Mouse (Mus musculus) forebrain, embryonic 10.5 days (tissue): ENCODE measurements around the gene Sdf4. TPM values are rescaled to one million over a fixed set of nuclear protein-coding genes. Genes with fewer than 3 reads are reported as not detected.

Experiments used
- DNase-seq: peaks from one replicate; pipeline ENCODE4 v3.0.0-alpha.2; 2017; ENCODE audit warnings: low spot score; ENCODE audit errors: extremely low spot score
- H3K27ac ChIP-seq: fragments of 300-500 bp; sonication (generic); 2 replicates; pipeline ENCODE4 v1.5.1; 2016; ENCODE audit warnings: mild to moderate bottlenecking
- H3K27me3 ChIP-seq: fragments of 300-500 bp; sonication (generic); 2 replicates; pipeline ENCODE4 v1.6.1; 2016; ENCODE audit warnings: mild to moderate bottlenecking; ENCODE audit not compliant: poor library complexity, severe bottlenecking
- H3K36me3 ChIP-seq: fragments of 300-500 bp; sonication (generic); replicated peaks from 2 replicates; pipeline ENCODE4 v1.6.1; 2016; ENCODE audit warnings: mild to moderate bottlenecking, moderate library complexity
- H3K4me1 ChIP-seq: fragments of 300-500 bp; sonication (generic); 2 replicates; pipeline ENCODE4 v1.6.1; 2016
- H3K4me3 ChIP-seq: fragments of 300-500 bp; sonication (generic); 2 replicates; pipeline ENCODE4 v1.5.1; 2016; ENCODE audit warnings: mild to moderate bottlenecking, moderate library complexity
- H3K9me3 ChIP-seq: fragments of 300-500 bp; sonication (generic); 2 replicates; pipeline ENCODE4 v1.6.1; 2016; ENCODE audit warnings: mild to moderate bottlenecking, moderate library complexity
- WGBS: fragments of 180-500 bp; shearing (Covaris S2); methylation state at CpG from one replicate; pipeline ENCODE4 v1.1.7; 2016; 5-methylcytosine and 5-hydroxymethylcytosine counted together
- polyA plus RNA-seq: library from polyadenylated mRNA; unstranded; fragments of >200 nt; fragmentation: Nextera tagmentation; extraction: Ambion mirVana; gene quantifications from 2 replicates; pipeline ENCODE4 v1.2.1, GENCODE M21; 2016

The Sdf4 gene
- 134 and 135 TPM in 2 replicates for polyA plus RNA-seq

- Histone ChIP-seq H3K27ac (peak within 1 kb of the TSS; percentile 95), H3K27me3 (no peaks in the 10 kb centered on the region), H3K4me3 (peak within 1 kb of the TSS; percentile 71), H3K36me3 (peaks cover 40% of the 10 kb centered on the region), H3K9me3 (peaks cover 8% of the 10 kb centered on the region; the same call in 1 of the 2 replicates), H3K4me1 (peaks cover 26% of the 10 kb centered on the region)
- WGBS, result under 1% methylated on average over 99 of the region's 99 CpGs
- peak; percentile 85 for DNase-seq
Observed at GRCm38 (mm10) chr4:155992241-155992905, at the start of gene Sdf4, which contains the start of gene B3galt6. Gene Sdf4, plus strand, starts transcription at chr4:155992872. Gene B3galt6, minus strand, starts transcription at chr4:155992649.

GRCm38 (mm10) chr4:155943049-155943452 lies 49.6 kb upstream of the Sdf4 start:
- Histone ChIP-seq H3K27me3 (no peaks in the 10 kb centered on the region), H3K27ac (peak overlapping the region; percentile 93), H3K4me3 (peak overlapping the region; percentile 88), H3K36me3 (peaks cover 24% of the 10 kb centered on the region), H3K9me3 (no peaks in the 10 kb centered on the region), H3K4me1 (peaks cover 22% of the 10 kb centered on the region)
- DNase-seq, result no peak
- WGBS, result under 1% methylated on average over 17 of the region's 17 CpGs

DNA sequence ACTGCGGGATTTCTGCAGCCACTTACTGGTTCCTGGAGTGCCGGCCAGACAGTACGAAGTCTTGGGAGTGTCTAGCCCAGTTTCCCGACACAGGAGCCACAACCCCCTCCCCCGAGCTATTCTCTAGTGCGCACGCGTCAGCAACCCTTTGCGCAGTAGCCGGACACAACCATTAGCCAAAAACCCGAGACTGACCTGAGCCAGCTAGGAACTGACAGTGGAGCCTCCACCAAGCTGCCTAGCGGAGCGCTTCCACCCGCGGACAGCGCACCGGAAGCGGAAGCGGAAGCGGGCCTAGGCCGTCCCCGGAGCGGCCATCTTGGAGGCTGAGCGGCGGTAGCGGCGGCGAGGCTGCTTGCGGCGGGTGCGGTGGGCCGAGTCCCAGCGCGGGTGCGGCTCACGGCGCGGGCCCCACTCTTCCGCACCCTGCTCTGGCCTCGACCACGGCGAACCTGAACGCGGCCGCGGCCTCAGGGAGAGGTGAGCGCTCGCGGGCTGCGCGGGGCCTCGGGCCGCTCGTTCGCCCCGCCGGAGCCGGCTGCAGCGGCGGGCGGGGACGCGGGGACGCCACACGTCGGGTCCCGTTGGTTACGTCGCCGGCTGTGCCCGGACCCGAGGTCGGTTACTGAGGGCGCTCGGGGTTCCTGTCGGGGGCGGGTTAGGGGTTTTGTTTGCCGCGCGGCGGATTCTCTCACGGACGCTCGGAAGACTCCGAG lies 49.0 kb upstream of the Sdf4 start, which contains the start of gene Ube2j2:
Gene Ube2j2, plus strand, starts transcription at position 298 of the 716 bp plus-strand sequence.
- Histone ChIP-seq H3K9me3 (no peaks in the 10 kb centered on the region), H3K36me3 (peaks cover 30% of the 10 kb centered on the region), H3K4me1 (peaks cover 22% of the 10 kb centered on the region), H3K4me3 (peak within 1 kb of the TSS; percentile 88), H3K27me3 (no peaks in the 10 kb centered on the region), H3K27ac (peak within 1 kb of the TSS; percentile 93)
- peak; percentile 96 for DNase-seq
- WGBS, result under 1% methylated on average over 84 of the region's 85 CpGs

DNA sequence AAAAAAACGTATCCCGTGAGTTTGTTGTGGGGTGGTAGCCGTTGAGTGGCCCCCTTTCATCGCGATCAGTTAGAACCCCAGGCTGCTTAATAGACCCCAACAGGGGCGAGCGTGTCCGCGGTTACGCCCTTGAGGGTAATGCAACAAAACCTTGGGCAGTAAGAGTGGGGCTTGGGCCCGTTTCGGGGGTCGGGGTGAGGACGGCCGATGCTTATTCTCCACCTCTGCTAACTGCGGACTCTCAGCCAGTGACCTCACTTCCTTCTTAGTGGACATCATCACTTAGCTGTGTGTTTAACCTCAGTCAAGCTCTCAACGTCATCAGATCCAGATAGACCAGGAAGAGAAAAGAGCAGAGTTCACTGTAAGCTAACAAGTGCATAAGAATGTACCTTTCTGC lies 48.4 kb upstream of the Sdf4 start:
- Histone ChIP-seq H3K4me1 (peaks cover 22% of the 10 kb centered on the region), H3K9me3 (no peaks in the 10 kb centered on the region), H3K36me3 (peaks cover 36% of the 10 kb centered on the region), H3K27me3 (no peaks in the 10 kb centered on the region), H3K4me3 (peak overlapping the region; percentile 88), H3K27ac (peak overlapping the region; percentile 93)
- WGBS, result under 1% methylated on average over 17 of the region's 17 CpGs
- DNase-seq, result no peak

DNA sequence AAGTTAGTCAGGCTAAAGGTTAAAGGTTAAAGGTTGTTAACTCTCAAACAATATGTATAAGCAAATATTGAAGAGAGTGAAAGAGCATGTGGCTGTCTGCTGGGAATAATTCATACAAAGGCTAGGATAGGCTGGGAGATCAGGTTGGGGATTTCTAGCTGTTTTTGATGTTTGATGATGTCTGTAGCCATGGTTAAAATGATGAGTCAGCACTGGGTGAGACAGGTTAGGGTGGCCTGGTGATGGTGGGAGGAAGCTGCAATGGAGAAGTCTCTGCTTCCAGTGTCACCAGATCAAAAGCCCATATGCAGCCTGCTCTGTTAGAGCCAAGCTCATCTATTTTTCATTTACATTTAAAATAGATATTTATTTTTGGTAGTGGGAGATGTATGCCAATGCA lies 45.6 kb upstream of the Sdf4 start:
- Histone ChIP-seq H3K9me3 (no peaks in the 10 kb centered on the region), H3K4me1 (peaks cover 22% of the 10 kb centered on the region), H3K27me3 (no peaks in the 10 kb centered on the region), H3K4me3 (no peak overlapping the region), H3K27ac (no peak overlapping the region), H3K36me3 (peaks cover 64% of the 10 kb centered on the region)
- no peak for DNase-seq

GRCm38 (mm10) chr4:155955491-155955890 lies 37.2 kb upstream of the Sdf4 start:
- no peak for DNase-seq
- H3K27me3 ChIP-seq, result no peaks in the 10 kb centered on the region
- H3K9me3 ChIP-seq, result no peaks in the 10 kb centered on the region
- 94% methylated on average over 6 of the region's 6 CpGs for WGBS
- no peaks in the 10 kb centered on the region for H3K4me1 ChIP-seq
- no peak overlapping the region for H3K27ac ChIP-seq
- H3K4me3 ChIP-seq, result no peak overlapping the region
- H3K36me3 ChIP-seq, result peaks cover 88% of the 10 kb centered on the region

DNA sequence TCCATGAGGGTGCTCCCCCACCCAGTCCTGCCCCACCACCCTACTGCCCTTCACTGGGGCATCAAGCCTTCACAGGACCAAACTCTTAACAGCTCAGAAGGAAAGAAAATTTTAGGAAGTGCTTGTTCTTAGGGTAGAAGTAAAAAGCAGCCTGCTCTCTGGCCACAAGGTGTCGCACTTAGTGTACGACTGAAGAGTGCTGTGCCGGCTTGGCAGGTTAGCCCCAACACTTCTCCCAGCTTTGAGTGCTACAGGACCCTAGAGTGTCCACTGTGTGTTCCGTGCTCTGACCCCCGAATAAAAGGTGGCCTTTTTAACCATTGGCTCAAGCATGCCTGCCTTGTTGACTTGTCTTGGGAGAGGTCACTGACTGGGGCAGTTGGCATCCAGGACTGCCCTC lies 33.4 kb upstream of the Sdf4 start:
- Histone ChIP-seq H3K27ac (no peak overlapping the region), H3K36me3 (peaks cover 62% of the 10 kb centered on the region), H3K4me1 (peaks cover 24% of the 10 kb centered on the region), H3K4me3 (no peak overlapping the region), H3K27me3 (no peaks in the 10 kb centered on the region), H3K9me3 (no peaks in the 10 kb centered on the region)
- peak; percentile 74 for DNase-seq
- 12% methylated on average over 5 of the region's 5 CpGs for WGBS

GRCm38 (mm10) chr4:155962167-155962971 lies 30.3 kb upstream of the Sdf4 start, which contains the start of gene C1qtnf12:
Gene C1qtnf12, plus strand, starts transcription at chr4:155962318.
- peak within 1 kb of the TSS; percentile 66 for H3K4me3 ChIP-seq
- no peaks in the 10 kb centered on the region for H3K9me3 ChIP-seq
- DNase-seq, result peak; percentile 68
- H3K27ac ChIP-seq, result peak within 1 kb of the TSS; percentile 84
- under 1% methylated on average over 42 of the region's 42 CpGs for WGBS
- no peaks in the 10 kb centered on the region for H3K27me3 ChIP-seq
- H3K36me3 ChIP-seq, result peaks cover 55% of the 10 kb centered on the region
- peaks cover 24% of the 10 kb centered on the region for H3K4me1 ChIP-seq

GRCm38 (mm10) chr4:155963106-155963505 lies 29.6 kb upstream of the Sdf4 start:
- Histone ChIP-seq H3K36me3 (peaks cover 48% of the 10 kb centered on the region), H3K27ac (peak overlapping the region; percentile 84; the same call in 1 of the 2 replicates), H3K4me1 (peaks cover 24% of the 10 kb centered on the region), H3K4me3 (peak overlapping the region; percentile 66), H3K27me3 (no peaks in the 10 kb centered on the region), H3K9me3 (no peaks in the 10 kb centered on the region)
- DNase-seq, result no peak
- 48% methylated on average over 7 of the region's 7 CpGs for WGBS

DNA sequence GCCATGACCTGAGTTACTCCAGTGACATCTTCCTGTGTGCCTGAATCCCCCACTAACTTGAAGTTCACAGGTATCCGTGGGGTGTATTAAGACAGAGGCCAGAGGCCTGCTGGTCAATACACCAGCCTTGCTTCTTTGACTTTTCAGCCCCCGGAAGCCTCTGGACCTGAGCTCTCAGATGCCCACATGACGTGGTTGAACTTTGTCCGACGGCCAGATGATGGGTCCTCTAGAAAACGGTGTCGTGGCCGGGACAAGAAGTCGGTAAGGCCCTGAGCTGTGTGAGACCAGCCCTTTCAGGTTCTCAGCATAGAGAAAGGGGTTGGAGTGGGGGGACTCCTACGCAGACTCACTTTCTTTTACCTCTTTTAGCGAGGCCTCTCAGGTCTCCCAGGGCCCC lies 28.3 kb upstream of the Sdf4 start:
- Histone ChIP-seq H3K27me3 (no peaks in the 10 kb centered on the region), H3K4me3 (no peak overlapping the region), H3K4me1 (peaks cover 24% of the 10 kb centered on the region), H3K27ac (no peak overlapping the region), H3K36me3 (peaks cover 37% of the 10 kb centered on the region), H3K9me3 (no peaks in the 10 kb centered on the region)
- no peak for DNase-seq
- 90% methylated on average over 11 of the region's 11 CpGs for WGBS

- 90% methylated on average over 13 of the region's 13 CpGs for WGBS
- H3K27ac ChIP-seq, result no peak overlapping the region
- no peaks in the 10 kb centered on the region for H3K9me3 ChIP-seq
- H3K27me3 ChIP-seq, result no peaks in the 10 kb centered on the region
- H3K4me3 ChIP-seq, result no peak overlapping the region
- H3K4me1 ChIP-seq, result peaks cover 11% of the 10 kb centered on the region
- DNase-seq, result no peak
- H3K36me3 ChIP-seq, result peaks cover 24% of the 10 kb centered on the region
Observed at GRCm38 (mm10) chr4:155969043-155969653, 23.5 kb upstream of the Sdf4 start.

DNA sequence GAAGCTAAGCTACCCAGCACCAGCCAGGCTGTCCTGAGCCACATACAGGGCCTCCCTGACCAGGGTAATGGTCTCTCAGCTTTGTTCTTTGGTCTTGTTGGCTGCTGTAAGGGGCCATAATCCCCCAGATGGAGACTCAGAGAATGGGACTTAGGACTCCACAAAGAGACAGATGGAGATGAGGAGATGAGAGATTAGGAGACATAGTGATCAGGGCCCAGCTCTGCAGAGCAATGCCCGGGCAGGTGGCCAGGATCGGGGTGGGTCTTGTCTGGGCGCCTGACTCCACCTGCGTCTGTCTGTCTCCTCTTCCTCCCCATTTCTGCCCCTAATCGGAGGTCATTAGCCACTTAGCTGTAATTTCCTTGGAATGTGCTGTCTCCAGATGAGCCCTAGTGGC lies 22.4 kb upstream of the Sdf4 start:
- H3K36me3 ChIP-seq, result peaks cover 15% of the 10 kb centered on the region
- no peaks in the 10 kb centered on the region for H3K9me3 ChIP-seq
- H3K27ac ChIP-seq, result no peak overlapping the region
- no peak for DNase-seq
- no peak overlapping the region for H3K4me3 ChIP-seq
- H3K27me3 ChIP-seq, result no peaks in the 10 kb centered on the region
- WGBS, result 84% methylated on average over 5 of the region's 5 CpGs
- H3K4me1 ChIP-seq, result peaks cover 11% of the 10 kb centered on the region
